ENCODE assay signal across 18 mouse cellular contexts in the genomic region with DNA sequence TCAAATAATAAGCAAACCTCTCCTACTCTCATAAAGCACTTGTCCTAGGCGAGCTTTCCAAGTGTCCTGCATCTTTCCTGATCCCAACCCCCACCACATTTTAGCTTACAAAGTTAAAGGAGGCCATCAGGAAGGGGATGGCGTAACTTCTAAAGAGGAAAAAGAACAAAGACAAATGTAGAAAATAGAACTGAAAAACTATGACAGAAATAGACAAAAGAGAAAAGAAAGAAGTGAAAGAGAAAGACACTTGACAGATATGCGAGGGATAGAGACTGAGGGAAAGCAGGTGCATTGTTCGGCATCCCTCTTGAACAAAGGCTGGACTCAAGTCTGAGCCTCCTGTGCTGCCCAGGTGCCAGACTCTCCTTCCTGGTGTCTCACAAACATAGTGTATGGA.
"Had no signal": no experiment of that assay in that cellular context is flagged by ENCODE, and none has a peak within 500 bp of the region (broad histone marks: within the 10 kb centered on the region; RNA-seq: fewer than 3 reads in every experiment).

No protein-coding gene starts in this region.

- ATAC-seq: liver, embryonic 12.5 days had no signal

- H3K9me3 ChIP-seq: kidney, embryonic 15.5 days; limb, embryonic 10.5 days; limb, embryonic 13.5 days; liver, embryonic 12.5 days; liver, embryonic 15.5 days; lung, embryonic 15.5 days had no signal

- H3K9ac ChIP-seq: kidney, embryonic 15.5 days; limb, embryonic 13.5 days; liver, embryonic 12.5 days; liver, embryonic 15.5 days; lung, embryonic 15.5 days had no signal

- H3K4me2 ChIP-seq: kidney, embryonic 15.5 days; limb, embryonic 13.5 days; liver, embryonic 12.5 days; liver, embryonic 15.5 days; lung, embryonic 15.5 days had no signal

- H3K27ac ChIP-seq: kidney, embryonic 15.5 days; limb, embryonic 10.5 days; limb, embryonic 13.5 days; liver, embryonic 12.5 days; liver, embryonic 15.5 days; lung, embryonic 15.5 days had no signal

- H3K27me3 ChIP-seq: kidney, embryonic 15.5 days; liver, embryonic 12.5 days; liver, embryonic 15.5 days; lung, embryonic 15.5 days had no signal

- H3K36me3 ChIP-seq: kidney, embryonic 15.5 days; limb, embryonic 10.5 days; limb, embryonic 13.5 days; liver, embryonic 12.5 days; liver, embryonic 15.5 days; lung, embryonic 15.5 days had no signal

- H3K4me1 ChIP-seq: kidney, embryonic 15.5 days; liver, embryonic 12.5 days; liver, embryonic 15.5 days; lung, embryonic 15.5 days had no signal

- H3K4me3 ChIP-seq: kidney, embryonic 15.5 days; limb, embryonic 10.5 days; limb, embryonic 13.5 days; liver, embryonic 12.5 days; liver, embryonic 15.5 days; lung, embryonic 15.5 days had no signal

- DNase-seq: kidney, adult 11 months; kidney, adult 8-10 months; kidney, postnatal 10 days; kidney, postnatal 36 days; layer of hippocampus, adult 9-11 months; liver; lung, adult 18-20 months; lung, postnatal 10 days; lung, postnatal 36 days; thymus, adult 2 months; thymus, postnatal 14 days; thymus, postnatal 4 days had no signal
